Mouse (Mus musculus): ENCODE measurements around the gene Mcfd2. TPM values are rescaled to one million over a fixed set of nuclear protein-coding genes. Genes with fewer than 3 reads are reported as not detected.

The Mcfd2 gene
- polyA plus RNA-seq, 1 experiment from 2014 or later = 103 TPM

- Histone ChIP-seq H3K27ac (ENCODE audit: low read depth) (0 out of 2 replicates have a peak overlapping the region, but pooled peaks have one; percentile 18), H3K9ac (no peak overlapping the region), H3K27me3 (ENCODE audit: insufficient read depth, low read length) (no peaks in the 10 kb centered on the region), H3K4me2 (no peak overlapping the region), H3K36me3 (ENCODE audit: insufficient read depth) (no peaks in the 10 kb centered on the region), H3K9me3 (ENCODE audit: low read depth, low read length) (no peaks in the 10 kb centered on the region), H3K4me1 (ENCODE audit: insufficient read depth) (no peaks in the 10 kb centered on the region), H3K4me3 (ENCODE audit: low read depth, low read length) (no peak overlapping the region)
- DNase-seq (no peak), ATAC-seq (ENCODE audit: insufficient read depth) (no peak)
- 49% methylated on average over 4 of the region's 4 CpGs for WGBS
- no peak for TF ChIP-seq CTCF (IDR thresholded peaks at IDR 0.05; ENCODE audit: low read depth)
Measured at GRCm38 (mm10) chr17:87227878-87228277, 37.9 kb downstream of the Mcfd2 start.

- H3K4me3 ChIP-seq (ENCODE audit: low read depth, low read length) = no peak overlapping the region
- no peak overlapping the region for H3K27ac ChIP-seq (ENCODE audit: low read depth)
- ATAC-seq (ENCODE audit: insufficient read depth) (peak; percentile 47; the same call in 1 of the 2 replicates), DNase-seq (peak; percentile 19)
- peak; percentile 23; the same call in 1 of the 2 replicates for TF ChIP-seq CTCF (IDR thresholded peaks at IDR 0.05; ENCODE audit: low read depth)
- H3K27me3 ChIP-seq (ENCODE audit: insufficient read depth, low read length) = no peaks in the 10 kb centered on the region
- no peaks in the 10 kb centered on the region for H3K9me3 ChIP-seq (ENCODE audit: low read depth, low read length)
- no peak overlapping the region for H3K9ac ChIP-seq
- H3K4me2 ChIP-seq = no peak overlapping the region
- no peaks in the 10 kb centered on the region for H3K36me3 ChIP-seq (ENCODE audit: insufficient read depth)
- 51% methylated on average over 10 of the region's 10 CpGs for WGBS
- H3K4me1 ChIP-seq (ENCODE audit: insufficient read depth) = no peaks in the 10 kb centered on the region
Measured at GRCm38 (mm10) chr17:87226079-87226640, 39.6 kb downstream of the Mcfd2 start.

- Histone ChIP-seq H3K9ac (no peak overlapping the region), H3K27ac (ENCODE audit: low read depth) (no peak overlapping the region), H3K4me2 (no peak overlapping the region), H3K4me1 (ENCODE audit: insufficient read depth) (no peaks in the 10 kb centered on the region), H3K27me3 (ENCODE audit: insufficient read depth, low read length) (no peaks in the 10 kb centered on the region), H3K9me3 (ENCODE audit: low read depth, low read length) (no peaks in the 10 kb centered on the region), H3K4me3 (ENCODE audit: low read depth, low read length) (no peak overlapping the region), H3K36me3 (ENCODE audit: insufficient read depth) (no peaks in the 10 kb centered on the region)
- 88% methylated on average over 9 of the region's 9 CpGs for WGBS
- ATAC-seq (ENCODE audit: insufficient read depth) = no peak
- no peak for TF ChIP-seq CTCF (IDR thresholded peaks at IDR 0.05; ENCODE audit: low read depth)
- DNase-seq = no peak
Measured at GRCm38 (mm10) chr17:87225384-87225783, 40.4 kb downstream of the Mcfd2 start.

GRCm38 (mm10) chr17:87224461-87224860 lies 41.3 kb downstream of the Mcfd2 start:
- H3K27me3 ChIP-seq (ENCODE audit: insufficient read depth, low read length) = no peaks in the 10 kb centered on the region
- H3K4me2 ChIP-seq = no peak overlapping the region
- WGBS = 61% methylated on average over 2 of the region's 2 CpGs
- H3K9ac ChIP-seq = no peak overlapping the region
- DNase-seq = no peak
- H3K36me3 ChIP-seq (ENCODE audit: insufficient read depth) = no peaks in the 10 kb centered on the region
- H3K4me3 ChIP-seq (ENCODE audit: low read depth, low read length) = no peak overlapping the region
- no peak overlapping the region for H3K27ac ChIP-seq (ENCODE audit: low read depth)
- no peak for ATAC-seq (ENCODE audit: insufficient read depth)
- TF ChIP-seq CTCF (IDR thresholded peaks at IDR 0.05; ENCODE audit: low read depth) = no peak
- no peaks in the 10 kb centered on the region for H3K9me3 ChIP-seq (ENCODE audit: low read depth, low read length)
- no peaks in the 10 kb centered on the region for H3K4me1 ChIP-seq (ENCODE audit: insufficient read depth)

- no peak for DNase-seq
- no peak overlapping the region for H3K9ac ChIP-seq
- H3K4me2 ChIP-seq = no peak overlapping the region
- no peak for TF ChIP-seq CTCF (IDR thresholded peaks at IDR 0.05; ENCODE audit: low read depth)
- no peaks in the 10 kb centered on the region for H3K36me3 ChIP-seq (ENCODE audit: insufficient read depth)
- ATAC-seq (ENCODE audit: insufficient read depth) = no peak
- no peaks in the 10 kb centered on the region for H3K4me1 ChIP-seq (ENCODE audit: insufficient read depth)
- H3K4me3 ChIP-seq (ENCODE audit: low read depth, low read length) = no peak overlapping the region
- H3K9me3 ChIP-seq (ENCODE audit: low read depth, low read length) = no peaks in the 10 kb centered on the region
- no peaks in the 10 kb centered on the region for H3K27me3 ChIP-seq (ENCODE audit: insufficient read depth, low read length)
- H3K27ac ChIP-seq (ENCODE audit: low read depth) = no peak overlapping the region
- WGBS = 83% methylated on average over 9 of the region's 9 CpGs
Measured at GRCm38 (mm10) chr17:87219456-87219855, 46.3 kb downstream of the Mcfd2 start.

- no peak overlapping the region for H3K4me2 ChIP-seq
- no peaks in the 10 kb centered on the region for H3K9me3 ChIP-seq (ENCODE audit: low read depth, low read length)
- H3K4me1 ChIP-seq (ENCODE audit: insufficient read depth) = no peaks in the 10 kb centered on the region
- WGBS = 89% methylated on average over 7 of the region's 7 CpGs
- DNase-seq = no peak
- no peak overlapping the region for H3K9ac ChIP-seq
- no peak overlapping the region for H3K27ac ChIP-seq (ENCODE audit: low read depth)
- ATAC-seq (ENCODE audit: insufficient read depth) = no peak
- no peaks in the 10 kb centered on the region for H3K27me3 ChIP-seq (ENCODE audit: insufficient read depth, low read length)
- H3K36me3 ChIP-seq (ENCODE audit: insufficient read depth) = no peaks in the 10 kb centered on the region
- H3K4me3 ChIP-seq (ENCODE audit: low read depth, low read length) = no peak overlapping the region
- no peak for TF ChIP-seq CTCF (IDR thresholded peaks at IDR 0.05; ENCODE audit: low read depth)
Measured at GRCm38 (mm10) chr17:87214523-87214922, 51.2 kb downstream of the Mcfd2 start.

GRCm38 (mm10) chr17:87210525-87210924 lies 55.2 kb downstream of the Mcfd2 start:
- no peaks in the 10 kb centered on the region for H3K9me3 ChIP-seq (ENCODE audit: low read depth, low read length)
- H3K27ac ChIP-seq (ENCODE audit: low read depth) = no peak overlapping the region
- ATAC-seq (ENCODE audit: insufficient read depth) (no peak), DNase-seq (no peak)
- no peaks in the 10 kb centered on the region for H3K27me3 ChIP-seq (ENCODE audit: insufficient read depth, low read length)
- WGBS = 79% methylated on average over 2 of the region's 2 CpGs
- H3K9ac ChIP-seq = no peak overlapping the region
- no peaks in the 10 kb centered on the region for H3K36me3 ChIP-seq (ENCODE audit: insufficient read depth)
- no peak overlapping the region for H3K4me2 ChIP-seq
- no peaks in the 10 kb centered on the region for H3K4me1 ChIP-seq (ENCODE audit: insufficient read depth)
- no peak overlapping the region for H3K4me3 ChIP-seq (ENCODE audit: low read depth, low read length)
- TF ChIP-seq CTCF (IDR thresholded peaks at IDR 0.05; ENCODE audit: low read depth) = no peak

Data from lung, embryonic 14.5 days (tissue).